Mouse (Mus musculus) liver, embryonic 14.5 days (tissue): ENCODE data around the gene Irf1.

Experiments used
- CTCF ChIP-seq: IDR thresholded peaks from 2 replicates; pipeline ENCODE4 v1.5.1; 2016; ENCODE audit warnings: antibody characterized with exemption, low read depth, control low read depth
- EP300 ChIP-seq: IDR thresholded peaks from 2 replicates; pipeline ENCODE4 v1.6.1; 2016; ENCODE audit warnings: antibody characterized with exemption, low read depth

- TF ChIP-seq CTCF (no peak), EP300 (no peak)
Observed at GRCm38 (mm10) chr11:53781964-53782363, 12.2 kb downstream of the Irf1 start.
